Mouse (Mus musculus) urinary bladder, postnatal 14 days (tissue): Measurements from ENCODE around the gene Mrgprb1.
"Not testable (repeated sequence)": the region's sequence is repeated elsewhere in the genome, so short reads cannot be mapped to it uniquely, and the experiment has no call there.

ENCODE experiments used
- DNase-seq: peaks from one replicate; pipeline ENCODE4 v3.0.0; 2021; ENCODE audit warnings: low spot score

Gene Mrgprb1

DNA sequence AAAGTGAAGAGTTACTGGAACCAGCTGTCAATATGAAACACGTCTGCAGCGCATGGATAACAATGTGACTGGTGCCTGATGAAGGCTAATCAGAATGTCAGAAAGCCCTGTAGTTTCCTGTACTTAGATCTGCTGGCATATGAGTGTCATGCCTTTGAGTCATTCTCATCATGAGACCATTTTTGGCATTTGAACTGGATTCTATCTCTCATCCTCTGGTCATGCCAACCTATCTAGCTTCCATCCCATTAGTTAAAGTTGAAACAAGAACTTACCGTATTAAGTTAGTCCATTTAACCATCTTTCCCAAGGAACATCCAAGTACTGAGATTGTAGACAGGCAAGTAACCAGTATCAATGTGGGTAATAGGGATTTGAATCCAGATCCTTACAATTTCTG lies at the start of gene Mrgprb1:
TSS of gene Mrgprb1 (minus strand) at position 101 of the 400 bp plus-strand sequence.
- DNase-seq, result no peak

DNA sequence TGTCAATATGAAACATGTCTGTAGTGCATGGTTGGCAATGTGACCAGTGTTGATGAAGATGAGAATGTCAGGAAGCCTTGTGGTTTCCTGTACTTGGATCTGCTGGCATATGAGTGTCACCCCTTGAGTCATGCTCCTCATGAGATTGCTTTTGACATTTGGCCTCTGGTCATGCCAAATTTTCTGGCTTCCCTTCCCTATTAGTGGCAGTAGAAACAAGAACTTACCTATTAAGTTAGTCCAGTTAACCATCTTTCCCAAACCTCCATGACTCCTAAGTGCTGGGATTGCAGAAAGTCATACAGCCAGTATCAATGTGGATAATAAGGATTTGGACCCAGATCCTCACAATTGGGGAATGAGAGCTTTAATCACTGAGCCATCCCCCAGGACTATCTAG lies 43.1 kb upstream of the Mrgprb1 start, which contains the start of gene Mrgprx2:
TSS of gene Mrgprx2 (minus strand) at position 101 of the 400 bp plus-strand sequence.
- no peak for DNase-seq

DNA sequence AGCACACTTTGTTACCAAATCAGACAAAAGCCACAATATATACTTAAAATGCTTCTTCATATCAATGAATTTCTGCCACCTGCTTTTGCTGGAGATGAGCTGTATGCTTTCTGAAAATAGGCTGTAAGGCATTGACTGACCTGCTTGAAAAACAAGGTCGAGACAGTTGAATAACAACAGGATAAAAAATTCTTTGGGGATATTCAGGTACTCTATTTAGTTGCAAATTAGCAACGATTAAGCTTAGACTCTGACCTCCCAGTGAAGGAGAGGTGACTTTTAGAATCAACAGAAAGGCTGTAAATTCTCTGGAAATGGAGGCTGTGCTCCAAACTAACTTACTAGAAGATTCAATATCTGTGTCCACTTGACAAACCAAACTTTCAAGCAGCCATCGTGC lies 19.6 kb downstream of the Mrgprb1 start:
- no peak for DNase-seq

DNA sequence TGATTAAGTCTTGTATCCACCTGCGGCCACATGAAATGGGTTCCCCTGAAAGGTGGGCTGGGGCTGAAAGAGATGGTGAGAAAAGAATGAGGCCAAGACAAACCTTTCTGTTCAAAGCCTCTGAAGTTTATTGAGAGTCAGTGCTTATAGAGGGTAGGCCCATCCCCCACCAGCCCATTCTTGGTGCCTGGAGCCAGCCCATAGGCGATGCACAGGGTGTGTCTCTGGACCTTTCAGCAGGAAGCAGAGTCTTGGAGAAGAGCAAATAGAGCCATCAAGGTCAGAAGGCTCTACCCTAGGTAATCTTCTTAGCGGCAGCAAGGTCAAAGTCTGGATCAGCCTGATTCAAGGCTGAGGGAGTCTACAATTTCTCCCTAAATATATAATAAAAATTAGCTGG lies 20.2 kb downstream of the Mrgprb1 start:
- not testable (repeated sequence) for DNase-seq
